Mouse (Mus musculus) limb, embryonic 15.5 days (tissue): ENCODE measurements around the gene Plce1. TPM values are rescaled to one million over a fixed set of nuclear protein-coding genes. Genes with fewer than 3 reads are reported as not detected.

Experiments used
- ATAC-seq: fragments of 200-750 bp; cut with Nextera tagmentation; 2 replicates; pipeline ENCODE4 v1.8.0; 2017; ENCODE audit warnings: low read depth, moderate TSS enrichment; ENCODE audit not compliant: insufficient number of reproducible peaks, low FRiP score, low TSS enrichment
- H3K27ac ChIP-seq: fragments of 300-500 bp; sonication (generic); 2 replicates; pipeline ENCODE4 v1.5.1; 2015; ENCODE audit warnings: moderate library complexity, mild to moderate bottlenecking, inconsistent platforms
- H3K27me3 ChIP-seq: fragments of 300-500 bp; sonication (generic); 2 replicates; pipeline ENCODE4 v1.6.1; 2015; ENCODE audit warnings: inconsistent platforms
- H3K36me3 ChIP-seq: fragments of 300-500 bp; sonication (generic); 2 replicates; pipeline ENCODE4 v1.6.1; 2015; ENCODE audit warnings: inconsistent platforms
- H3K4me1 ChIP-seq: fragments of 300-500 bp; sonication (generic); 2 replicates; pipeline ENCODE4 v1.6.1; 2015; ENCODE audit warnings: inconsistent platforms
- H3K4me2 ChIP-seq: fragments of 300-500 bp; sonication (generic); 2 replicates; pipeline ENCODE4 v1.6.1; 2015; ENCODE audit warnings: mild to moderate bottlenecking, inconsistent platforms
- H3K4me3 ChIP-seq: fragments of 300-500 bp; sonication (generic); 2 replicates; pipeline ENCODE4 v1.5.1; 2015; ENCODE audit warnings: mild to moderate bottlenecking, inconsistent platforms
- H3K9ac ChIP-seq: fragments of 300-500 bp; sonication (generic); 2 replicates; pipeline ENCODE4 v1.6.1; 2015; ENCODE audit warnings: inconsistent platforms
- H3K9me3 ChIP-seq: fragments of 300-500 bp; sonication (generic); 2 replicates; pipeline ENCODE4 v1.6.1; 2016; ENCODE audit warnings: inconsistent platforms
- whole genome bisulfite sequencing: fragments of 180-500 bp; shearing (Covaris S2); methylation state at CpG from one replicate; pipeline ENCODE4 v1.1.7; 2015; 5-methylcytosine and 5-hydroxymethylcytosine counted together
- polyA plus RNA-seq: library from polyadenylated mRNA; unstranded; fragments of >200 nt; fragmentation: Nextera tagmentation; extraction: Ambion mirVana; gene quantifications from 2 replicates; pipeline ENCODE4 v1.2.1, GENCODE M21; 2015

Plce1 gene
- polyA plus RNA-seq, 1 experiment from 2014 or later, result 8.2 TPM

DNA sequence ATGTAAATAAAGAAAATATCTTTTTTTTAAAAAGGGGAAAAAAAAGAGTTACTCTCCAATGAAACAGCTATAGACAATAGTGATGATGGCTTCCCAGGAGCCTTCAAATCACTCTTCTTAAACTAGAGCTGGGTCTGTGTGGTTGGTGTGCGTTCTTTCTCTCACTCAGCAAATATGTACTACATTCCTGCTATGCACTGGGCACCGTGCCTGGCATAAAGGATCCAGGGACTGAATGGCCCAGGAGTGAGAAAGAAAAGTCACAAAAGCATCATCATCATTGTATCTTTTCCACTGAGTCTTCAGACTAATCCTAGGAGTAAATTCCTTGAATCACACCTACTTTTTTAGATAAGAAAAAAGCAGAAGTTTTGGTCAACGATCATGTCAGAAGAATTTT, 276.3 kb downstream of the Plce1 start:
- 89% methylated on average over 3 of the region's 3 CpGs for WGBS
- H3K4me2 ChIP-seq, result no peak overlapping the region

DNA sequence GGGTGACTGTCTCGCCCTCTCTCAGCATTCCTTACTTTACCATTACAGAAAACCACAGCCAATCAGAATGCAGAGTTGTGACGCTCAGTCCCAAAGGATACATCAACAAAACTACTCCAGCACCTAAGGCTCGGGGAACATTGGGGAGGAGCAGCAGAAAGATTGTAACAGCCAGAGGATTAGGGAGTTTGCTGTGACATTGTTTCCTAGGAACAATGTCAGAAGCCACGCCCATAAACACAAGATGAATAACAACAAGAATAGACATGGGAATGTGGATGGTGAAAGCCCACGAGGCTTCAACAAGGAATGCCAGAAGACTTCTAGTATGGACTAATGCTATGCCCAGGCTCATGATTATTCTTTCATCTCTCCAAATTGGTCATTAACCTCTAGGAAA, 277.1 kb downstream of the Plce1 start:
- no peaks in the 10 kb centered on the region for H3K9me3 ChIP-seq
- H3K4me1 ChIP-seq, result peaks cover 14% of the 10 kb centered on the region; the same call in 1 of the 2 replicates
- no peak overlapping the region for H3K9ac ChIP-seq
- no peak overlapping the region for H3K4me2 ChIP-seq
- 54% methylated on average over 5 of the region's 5 CpGs for WGBS
- H3K36me3 ChIP-seq, result peaks cover 4% of the 10 kb centered on the region
- no peak for ATAC-seq
- H3K4me3 ChIP-seq, result no peak overlapping the region
- peak overlapping the region; percentile 27 for H3K27ac ChIP-seq
- H3K27me3 ChIP-seq, result no peaks in the 10 kb centered on the region

More for the DNA sequence above, 276.3 kb downstream of the Plce1 start:
- no peak for ATAC-seq
- Histone ChIP-seq H3K27ac (no peak overlapping the region), H3K27me3 (no peaks in the 10 kb centered on the region), H3K4me3 (no peak overlapping the region), H3K9ac (no peak overlapping the region), H3K36me3 (peaks cover 4% of the 10 kb centered on the region), H3K4me1 (peaks cover 14% of the 10 kb centered on the region; the same call in 1 of the 2 replicates), H3K9me3 (no peaks in the 10 kb centered on the region)

DNA sequence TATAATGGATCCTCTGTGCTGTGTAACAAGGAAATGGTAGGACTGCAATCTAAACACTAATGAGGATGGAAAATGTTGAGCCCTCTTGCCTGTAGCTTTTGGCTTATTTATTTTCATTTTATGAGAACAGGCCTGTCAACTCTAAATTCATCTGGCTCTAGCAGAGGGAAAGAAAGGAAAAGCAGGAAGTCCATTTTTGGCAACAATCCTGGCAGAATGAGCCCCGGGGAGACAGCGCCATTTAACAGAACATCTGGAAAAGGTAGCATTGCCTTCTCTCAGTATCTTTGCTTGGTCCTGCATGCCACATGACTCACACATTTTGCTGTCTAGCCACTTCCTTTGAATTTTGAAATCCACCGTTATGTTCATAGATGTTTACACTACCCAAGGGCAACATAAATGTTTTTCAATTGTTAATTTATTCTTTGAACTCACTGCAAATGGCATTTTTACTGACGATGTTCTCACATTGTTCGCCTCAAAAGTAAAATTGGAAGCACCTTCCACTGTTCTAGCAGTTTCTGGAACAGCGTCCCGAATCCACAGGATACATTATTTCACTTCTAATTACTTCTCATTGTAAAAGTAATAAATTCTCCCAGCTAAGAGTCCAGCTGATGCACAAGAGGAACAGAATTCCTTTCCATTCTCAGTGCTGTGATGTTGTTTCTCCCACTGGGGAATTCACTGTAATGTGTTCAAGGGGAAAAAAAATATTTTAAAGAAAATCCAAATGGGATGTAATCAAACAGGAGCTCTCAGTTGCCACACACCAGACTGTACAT, 278.0 kb downstream of the Plce1 start:
- no peaks in the 10 kb centered on the region for H3K27me3 ChIP-seq
- H3K4me1 ChIP-seq, result peaks cover 14% of the 10 kb centered on the region; the same call in 1 of the 2 replicates
- no peak overlapping the region for H3K4me2 ChIP-seq
- ATAC-seq, result peak; percentile 74
- WGBS, result 17% methylated on average over 7 of the region's 7 CpGs
- peaks cover 2% of the 10 kb centered on the region for H3K36me3 ChIP-seq
- H3K27ac ChIP-seq, result peak overlapping the region; percentile 27
- no peak overlapping the region for H3K9ac ChIP-seq
- H3K4me3 ChIP-seq, result no peak overlapping the region
- no peaks in the 10 kb centered on the region for H3K9me3 ChIP-seq

DNA sequence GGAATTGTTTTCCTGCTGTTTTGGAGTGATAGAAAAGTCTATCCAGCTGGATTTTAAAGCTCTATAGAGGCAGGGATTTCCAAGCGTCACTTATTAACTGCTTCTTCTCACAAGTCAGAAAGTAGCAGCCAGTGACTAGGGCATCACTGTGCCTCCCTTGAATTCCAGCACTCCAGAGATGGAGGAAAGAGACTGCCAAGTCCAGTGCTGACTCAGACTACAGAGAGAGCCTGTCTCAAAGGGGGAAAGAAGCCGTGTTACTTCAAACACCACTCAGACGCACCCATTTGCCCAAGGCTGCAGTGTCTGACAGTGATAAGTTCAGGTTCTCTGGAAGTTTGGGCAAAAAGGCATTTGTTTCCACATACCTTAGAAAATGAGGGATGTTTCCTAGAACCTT, 279.5 kb downstream of the Plce1 start:
- H3K9me3 ChIP-seq, result no peaks in the 10 kb centered on the region
- no peaks in the 10 kb centered on the region for H3K27me3 ChIP-seq
- H3K27ac ChIP-seq, result 0 out of 2 replicates have a peak overlapping the region, but pooled peaks have one; percentile 9
- no peak overlapping the region for H3K4me2 ChIP-seq
- H3K9ac ChIP-seq, result no peak overlapping the region
- H3K4me3 ChIP-seq, result no peak overlapping the region
- 45% methylated on average over 3 of the region's 3 CpGs for WGBS
- H3K36me3 ChIP-seq, result no peaks in the 10 kb centered on the region
- ATAC-seq, result no peak
- peaks cover 14% of the 10 kb centered on the region; the same call in 1 of the 2 replicates for H3K4me1 ChIP-seq

DNA sequence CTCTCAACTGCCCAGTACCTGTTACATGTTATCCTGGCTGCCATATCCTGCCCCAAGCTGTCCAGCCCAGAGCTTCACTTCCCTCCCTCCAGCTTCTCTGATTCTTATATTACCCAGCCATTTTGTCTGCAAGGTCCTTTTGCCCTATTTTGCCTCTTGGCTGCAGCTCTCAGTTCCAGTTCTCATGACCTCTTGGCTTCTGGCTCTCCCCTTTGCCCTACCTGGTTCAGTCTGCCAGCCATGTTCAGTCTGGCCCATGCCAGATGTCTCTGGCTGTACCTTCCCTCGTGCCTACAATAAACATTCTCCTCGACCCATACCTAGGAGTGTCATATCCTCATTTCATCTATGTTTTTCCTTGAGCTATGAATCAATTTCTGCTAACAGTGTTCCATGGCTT, 285.4 kb downstream of the Plce1 start:
- Histone ChIP-seq H3K4me1 (no peaks in the 10 kb centered on the region), H3K36me3 (peaks cover 6% of the 10 kb centered on the region; the same call in 1 of the 2 replicates), H3K9ac (no peak overlapping the region), H3K27ac (no peak overlapping the region), H3K4me3 (no peak overlapping the region), H3K27me3 (no peaks in the 10 kb centered on the region), H3K9me3 (no peaks in the 10 kb centered on the region), H3K4me2 (no peak overlapping the region)
- 82% methylated on average over 2 of the region's 2 CpGs for WGBS
- ATAC-seq, result no peak

DNA sequence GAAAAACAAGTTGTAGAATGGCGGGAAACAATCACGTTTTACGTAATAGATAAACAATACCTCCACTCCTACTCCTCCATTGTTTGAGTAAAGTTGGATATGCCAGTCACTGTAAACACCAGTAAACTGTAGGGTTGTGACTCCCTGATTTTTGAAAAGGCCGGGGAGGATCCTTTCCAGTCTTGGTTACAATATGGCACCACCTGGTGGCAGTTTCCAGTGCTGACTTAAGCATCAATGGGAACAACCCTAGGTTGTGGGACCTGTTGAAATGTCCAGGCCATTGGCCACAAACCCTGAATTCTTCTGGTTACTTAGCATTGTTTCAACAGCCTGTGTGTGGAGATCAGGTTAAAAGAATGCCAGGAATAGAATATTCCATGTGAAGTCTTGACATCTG, 294.6 kb downstream of the Plce1 start:
- no peak overlapping the region for H3K4me3 ChIP-seq
- no peaks in the 10 kb centered on the region for H3K36me3 ChIP-seq
- H3K4me2 ChIP-seq, result no peak overlapping the region
- no peaks in the 10 kb centered on the region for H3K9me3 ChIP-seq
- H3K27me3 ChIP-seq, result no peaks in the 10 kb centered on the region
- ATAC-seq, result no peak
- no peaks in the 10 kb centered on the region for H3K4me1 ChIP-seq
- H3K27ac ChIP-seq, result no peak overlapping the region
- 55% methylated on average over 4 of the region's 4 CpGs for WGBS
- H3K9ac ChIP-seq, result no peak overlapping the region

DNA sequence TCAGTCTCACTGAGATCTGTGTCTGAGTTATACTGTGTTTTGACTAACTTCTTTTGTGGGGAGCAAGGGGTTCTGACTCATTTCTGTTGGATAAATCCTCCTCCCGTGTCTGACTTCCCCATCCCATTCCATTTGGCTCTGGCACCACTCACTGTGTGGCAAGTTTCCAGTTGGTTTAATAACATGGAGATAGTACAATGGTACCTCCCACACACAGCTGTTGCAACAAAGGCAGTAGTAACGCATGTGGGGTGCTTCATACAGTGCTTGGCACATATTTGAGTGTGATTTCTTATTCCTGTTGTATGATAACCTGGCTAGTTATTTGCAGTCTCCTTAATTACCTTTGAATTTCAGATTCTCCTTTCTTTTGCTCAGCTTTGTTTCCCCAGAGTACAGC, 297.9 kb downstream of the Plce1 start:
- Histone ChIP-seq H3K27ac (no peak overlapping the region), H3K4me2 (no peak overlapping the region), H3K4me3 (no peak overlapping the region), H3K9ac (no peak overlapping the region), H3K9me3 (no peaks in the 10 kb centered on the region), H3K4me1 (no peaks in the 10 kb centered on the region), H3K27me3 (no peaks in the 10 kb centered on the region), H3K36me3 (no peaks in the 10 kb centered on the region)
- ATAC-seq, result no peak
- WGBS, result 51% methylated on average over 2 of the region's 2 CpGs

DNA sequence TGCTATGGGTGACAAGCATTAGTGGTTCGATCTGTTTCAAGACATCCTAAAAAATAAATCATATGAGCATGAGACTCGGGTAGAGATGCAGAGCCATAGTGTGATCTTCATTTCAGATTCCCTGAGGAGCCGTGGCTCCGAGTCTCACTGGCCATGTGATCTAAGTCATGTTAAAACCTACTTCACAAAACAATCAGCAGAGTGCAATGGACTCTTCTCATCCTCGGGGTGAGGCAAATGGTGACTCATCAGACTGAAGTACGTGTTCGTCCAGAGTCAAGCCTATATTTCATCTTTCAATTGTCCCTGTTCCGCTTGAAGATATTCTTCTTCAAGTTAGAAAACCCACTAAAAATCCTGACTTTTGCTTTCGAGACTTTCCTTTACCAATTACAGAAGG, 302.6 kb downstream of the Plce1 start:
- ATAC-seq, result no peak
- 86% methylated on average over 9 of the region's 9 CpGs for WGBS
- Histone ChIP-seq H3K4me1 (no peaks in the 10 kb centered on the region), H3K4me3 (no peak overlapping the region), H3K27me3 (no peaks in the 10 kb centered on the region), H3K9ac (no peak overlapping the region), H3K27ac (no peak overlapping the region), H3K4me2 (no peak overlapping the region), H3K9me3 (no peaks in the 10 kb centered on the region), H3K36me3 (peaks cover 10% of the 10 kb centered on the region; the same call in 1 of the 2 replicates)

DNA sequence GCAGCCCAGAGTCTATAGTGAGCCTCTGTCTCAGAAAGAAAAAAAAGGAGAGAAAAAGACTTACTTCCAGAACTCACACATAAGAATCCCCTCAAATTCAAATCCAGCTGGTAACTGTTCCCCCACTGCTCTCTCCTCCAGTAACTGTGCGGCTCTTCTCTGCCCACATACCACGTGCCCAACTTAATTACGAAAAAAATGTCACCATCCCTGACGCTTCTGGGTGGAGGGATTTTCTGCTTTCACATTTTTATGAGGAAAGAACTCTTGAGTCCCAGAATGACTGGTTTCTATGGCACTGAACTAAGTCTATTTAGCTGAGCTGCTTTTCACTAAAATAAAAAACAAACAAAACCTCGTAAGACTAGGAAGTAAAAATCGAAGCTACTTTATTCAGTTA, 306.8 kb downstream of the Plce1 start:
- Histone ChIP-seq H3K4me3 (no peak overlapping the region), H3K4me1 (no peaks in the 10 kb centered on the region), H3K9me3 (no peaks in the 10 kb centered on the region), H3K27ac (no peak overlapping the region), H3K27me3 (no peaks in the 10 kb centered on the region), H3K4me2 (no peak overlapping the region), H3K36me3 (peaks cover 37% of the 10 kb centered on the region), H3K9ac (no peak overlapping the region)
- ATAC-seq, result no peak
- 85% methylated on average over 6 of the region's 6 CpGs for WGBS

DNA sequence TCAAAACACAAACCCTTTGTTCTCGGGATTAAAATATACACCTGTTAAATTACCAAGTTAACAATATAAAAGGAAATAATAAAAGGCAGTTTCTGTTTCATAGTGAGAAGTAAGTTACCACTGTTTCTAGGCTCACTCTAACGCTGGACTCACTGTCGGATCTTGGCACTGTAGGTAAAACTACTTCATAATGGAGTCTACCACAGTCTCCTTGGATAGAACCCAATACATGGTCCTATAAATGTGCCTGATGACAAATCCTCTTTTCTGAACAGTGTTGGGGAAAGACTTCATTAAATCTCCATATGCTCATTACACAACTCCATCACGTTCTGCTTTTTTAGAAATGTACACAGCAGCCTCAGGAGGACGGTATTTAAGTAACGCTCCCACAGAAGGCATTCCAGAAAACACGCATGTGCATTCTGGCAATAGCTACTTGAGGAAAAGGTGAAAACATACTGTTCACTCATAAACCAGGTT, 312.7 kb downstream of the Plce1 start:
- no peak overlapping the region for H3K4me3 ChIP-seq
- H3K27me3 ChIP-seq, result no peaks in the 10 kb centered on the region
- no peak overlapping the region for H3K9ac ChIP-seq
- H3K4me1 ChIP-seq, result no peaks in the 10 kb centered on the region
- peaks cover 70% of the 10 kb centered on the region for H3K36me3 ChIP-seq
- no peak overlapping the region for H3K4me2 ChIP-seq
- no peak overlapping the region for H3K27ac ChIP-seq
- ATAC-seq, result no peak
- 76% methylated on average over 7 of the region's 7 CpGs for WGBS
- no peaks in the 10 kb centered on the region for H3K9me3 ChIP-seq

DNA sequence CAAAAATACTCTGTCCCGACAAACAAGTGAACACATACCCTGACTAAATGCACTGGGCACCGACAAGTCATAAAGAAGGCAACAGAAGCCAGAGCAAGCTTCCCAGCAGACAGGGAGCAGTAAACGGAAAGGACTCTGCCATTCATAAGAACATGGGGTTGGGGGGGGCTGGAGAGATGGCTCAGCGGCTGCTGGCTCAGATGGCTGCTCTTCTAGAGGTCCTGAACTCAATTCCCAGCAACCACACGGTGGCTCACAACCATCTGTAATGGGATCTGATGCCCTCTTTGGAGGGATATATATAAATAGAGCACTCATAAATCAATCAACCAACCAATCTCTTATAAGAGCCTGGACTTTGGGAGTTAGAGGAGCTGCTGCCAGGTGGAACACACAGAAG, 315.6 kb downstream of the Plce1 start:
- Histone ChIP-seq H3K36me3 (peaks cover 69% of the 10 kb centered on the region), H3K4me1 (no peaks in the 10 kb centered on the region), H3K9ac (no peak overlapping the region), H3K4me3 (no peak overlapping the region), H3K4me2 (no peak overlapping the region), H3K27ac (no peak overlapping the region), H3K27me3 (no peaks in the 10 kb centered on the region), H3K9me3 (no peaks in the 10 kb centered on the region)
- no peak for ATAC-seq
- 69% methylated on average over 5 of the region's 5 CpGs for WGBS

DNA sequence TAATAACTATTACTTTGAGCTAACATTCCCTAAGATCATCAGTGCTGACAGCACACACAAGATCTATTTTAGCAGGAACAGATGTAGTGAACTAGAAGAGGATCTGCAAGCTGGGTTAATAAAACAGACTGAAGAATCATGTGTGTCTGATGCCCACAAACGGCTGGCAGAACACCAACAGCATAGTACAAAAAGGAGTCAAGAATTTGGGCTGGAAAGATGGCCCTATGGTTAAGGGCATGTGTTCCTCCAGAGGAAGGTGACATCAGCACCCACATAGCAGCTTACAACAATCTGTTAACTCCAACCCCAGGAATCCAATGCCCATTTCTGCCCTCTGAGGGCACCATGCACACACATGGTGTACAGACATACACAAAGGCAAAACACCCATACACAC, 317.4 kb downstream of the Plce1 start:
- peaks cover 74% of the 10 kb centered on the region for H3K36me3 ChIP-seq
- no peak overlapping the region for H3K27ac ChIP-seq
- no peak overlapping the region for H3K4me3 ChIP-seq
- H3K9me3 ChIP-seq, result no peaks in the 10 kb centered on the region
- H3K27me3 ChIP-seq, result no peaks in the 10 kb centered on the region
- 84% methylated on average over 1 of the region's 1 CpGs for WGBS
- ATAC-seq, result no peak
- H3K4me1 ChIP-seq, result no peaks in the 10 kb centered on the region
- no peak overlapping the region for H3K9ac ChIP-seq
- no peak overlapping the region for H3K4me2 ChIP-seq
